Mouse (Mus musculus) regulatory T cell (primary cell): Measurements from ENCODE around the gene Lsm2.
"Not testable (repeated sequence)": the region's sequence is repeated elsewhere in the genome, so short reads cannot be mapped to it uniquely, and the experiment has no call there.

Experiments
- in situ Hi-C: fragments of 300-600 bp; cut with MboI, MseI; formaldehyde crosslinking; loops from one replicate; pipeline ENCODE4 v1.15.1; 2025; ENCODE audit warnings: high pct_unique_total_duplicates

The Lsm2 gene

GRCm38 (mm10) chr17:34956340-34956739, 25.3 kb upstream of the Lsm2 start:
- in situ Hi-C loops, result no loop called here

- in situ Hi-C loops, result not testable (repeated sequence)
These were observed 24.4 kb upstream of the Lsm2 start for GRCm38 (mm10) chr17:34957291-34957690.

GRCm38 (mm10) chr17:34957966-34958365, 23.7 kb upstream of the Lsm2 start:
- in situ Hi-C loops, result not testable (repeated sequence)

- in situ Hi-C loops, result not testable (repeated sequence)
These were observed 22.9 kb upstream of the Lsm2 start for GRCm38 (mm10) chr17:34958734-34959129.

- in situ Hi-C loops, result not testable (repeated sequence)
These were observed 22.4 kb upstream of the Lsm2 start, which contains the start of gene Hspa1b for GRCm38 (mm10) chr17:34959130-34959778. Hspa1b (minus strand) TSS chr17:34959238.

- in situ Hi-C loops, result no loop called here
These were observed 21.7 kb upstream of the Lsm2 start for GRCm38 (mm10) chr17:34959881-34960515.

- in situ Hi-C loops, result no loop called here
These were observed 20.8 kb upstream of the Lsm2 start for GRCm38 (mm10) chr17:34960702-34961493.

- in situ Hi-C loops, result no loop called here
These were observed 19.5 kb upstream of the Lsm2 start for GRCm38 (mm10) chr17:34962125-34962524.

- in situ Hi-C loops, result no loop called here
These were observed 18.8 kb upstream of the Lsm2 start for GRCm38 (mm10) chr17:34962841-34963240.

- in situ Hi-C loops, result no loop called here
These were observed 17.0 kb upstream of the Lsm2 start for GRCm38 (mm10) chr17:34964640-34965049.

GRCm38 (mm10) chr17:34965627-34966026, 16.0 kb upstream of the Lsm2 start:
- in situ Hi-C loops, result no loop called here

GRCm38 (mm10) chr17:34969822-34970221, 11.8 kb upstream of the Lsm2 start, which contains the start of gene Gm20481:
Gm20481 (plus strand) TSS chr17:34969912.
- in situ Hi-C loops, result not testable (repeated sequence)

- in situ Hi-C loops, result not testable (repeated sequence)
These were observed 10.8 kb upstream of the Lsm2 start for GRCm38 (mm10) chr17:34970850-34971249.

- in situ Hi-C loops, result not testable (repeated sequence)
These were observed 10.0 kb upstream of the Lsm2 start for GRCm38 (mm10) chr17:34971694-34972068.

GRCm38 (mm10) chr17:34972069-34972749, 9.5 kb upstream of the Lsm2 start, which contains the start of the genes Hspa1a and Hspa1l:
Hspa1a (minus strand) TSS chr17:34972156.
Hspa1l (plus strand) TSS chr17:34972703.
- in situ Hi-C loops, result not testable (repeated sequence)

- in situ Hi-C loops, result no loop called here
These were observed 5.8 kb upstream of the Lsm2 start for GRCm38 (mm10) chr17:34975581-34976492.

GRCm38 (mm10) chr17:34977000-34977399, 4.7 kb upstream of the Lsm2 start:
- in situ Hi-C loops, result no loop called here

GRCm38 (mm10) chr17:34978239-34978638, 3.4 kb upstream of the Lsm2 start:
- in situ Hi-C loops, result no loop called here

GRCm38 (mm10) chr17:34979631-34980030, 2.0 kb upstream of the Lsm2 start:
- in situ Hi-C loops, result loop anchor here (5.0 kb wide), 1 partner anchor 32 kb away; no protein-coding TSS in a partner anchor

GRCm38 (mm10) chr17:34980655-34981054, 1.0 kb upstream of the Lsm2 start:
- in situ Hi-C loops, result loop anchor here (5.0 kb wide), 1 partner anchor 33 kb away; no protein-coding TSS in a partner anchor
